ENCODE assay signal across 22 mouse cellular contexts in the genomic region with DNA sequence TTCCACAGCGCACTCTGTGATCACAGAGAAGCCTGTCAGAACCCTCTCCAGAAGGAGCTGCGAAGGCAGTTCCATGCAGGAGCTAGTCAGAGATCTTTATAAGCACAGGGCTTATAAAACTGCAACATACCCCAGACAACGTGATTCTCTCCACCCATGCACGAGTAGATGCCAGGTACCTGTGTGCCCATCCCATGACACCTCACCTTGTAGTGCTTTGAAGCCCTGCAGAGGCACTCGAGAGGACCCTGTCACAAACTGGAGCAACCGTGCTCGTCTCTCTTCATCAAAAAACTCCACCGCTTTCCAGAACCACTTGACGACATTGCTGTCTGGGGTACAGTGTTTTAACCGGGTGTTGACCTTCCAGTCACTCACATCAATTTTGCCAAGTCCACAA.
"Had no signal": no experiment of that assay in that cellular context is flagged by ENCODE, and none has a peak within 500 bp of the region (broad histone marks: within the 10 kb centered on the region; RNA-seq: fewer than 3 reads in every experiment).

No protein-coding gene starts in this region.

- H3K4me3 ChIP-seq: heart, adult 2 months; heart, embryonic 13.5 days; heart, embryonic 15.5 days; hindbrain, embryonic 13.5 days; hindbrain, embryonic 15.5 days; limb, embryonic 10.5 days; limb, embryonic 12.5 days; liver, embryonic 13.5 days; liver, embryonic 15.5 days had no signal

- DNase-seq: gastrocnemius, postnatal 14 days; gastrocnemius, postnatal 36 days; heart, adult 11 months; heart, adult 2 months; heart, postnatal 14 days; heart, postnatal 36 days; kidney, adult 11 months; kidney, adult 8-10 months; kidney, postnatal 10 days; kidney, postnatal 25 days; kidney, postnatal 4 days; liver; liver, embryonic 13.5 days; liver, postnatal 0 days had no signal

- H3K4me1 ChIP-seq: hindbrain, embryonic 13.5 days; limb, embryonic 10.5 days; limb, embryonic 12.5 days; liver, embryonic 13.5 days had no signal

- H3K27ac ChIP-seq: heart, adult 2 months; heart, embryonic 13.5 days; heart, embryonic 15.5 days; hindbrain, embryonic 13.5 days; hindbrain, embryonic 15.5 days; hindbrain, postnatal 0 days; limb, embryonic 10.5 days; limb, embryonic 12.5 days; liver, embryonic 13.5 days; liver, embryonic 15.5 days had no signal

- H3K27me3 ChIP-seq: heart, embryonic 13.5 days; heart, embryonic 15.5 days; hindbrain, embryonic 13.5 days; hindbrain, embryonic 15.5 days; limb, embryonic 12.5 days; liver, embryonic 13.5 days; liver, embryonic 15.5 days had no signal
